Mouse (Mus musculus): ENCODE data around the gene Olfr90.
A peak's percentile ranks its signal among the peaks of the same experiment; 100 is the strongest.
"Not testable (repeated sequence)": the region's sequence is repeated elsewhere in the genome, so short reads cannot be mapped to it uniquely, and the experiment has no call there.

The Olfr90 gene

DNA sequence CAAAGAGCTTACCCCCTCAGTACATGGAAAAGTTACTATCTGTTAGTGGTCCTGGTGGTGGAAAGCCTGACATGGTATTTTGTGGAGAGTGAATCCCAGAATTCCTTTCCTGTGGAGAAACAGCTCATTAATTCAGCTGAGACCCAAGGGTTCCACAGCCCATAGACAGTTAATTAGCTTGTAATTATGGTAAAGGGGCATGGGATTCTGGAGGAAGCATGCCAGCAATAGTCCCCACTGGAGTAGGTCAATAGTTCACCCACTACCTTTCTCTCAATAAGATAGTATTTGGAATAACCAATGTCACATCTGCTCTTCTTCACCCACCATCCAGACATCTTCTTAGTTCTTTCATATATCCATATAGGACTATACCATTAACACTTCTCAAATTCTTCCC, at the start of gene Olfr90:
Olfr90 (minus strand) TSS at position 101 of the 400 bp plus-strand sequence.
- DNase-seq (ENCODE audit: inconsistent age in 2 of 2, low spot score in 1 of 2), result no peak

- DNase-seq (ENCODE audit: inconsistent age in 2 of 2, low spot score in 1 of 2), result not testable (repeated sequence)
Measured at GRCm38 (mm10) chr17:37131366-37131765, 43.1 kb upstream of the Olfr90 start.

- DNase-seq (ENCODE audit: inconsistent age in 2 of 2, low spot score in 1 of 2), result no peak
Measured at GRCm38 (mm10) chr17:37119988-37120387, 31.7 kb upstream of the Olfr90 start, which contains the start of gene Olfr92. Gene Olfr92, minus strand, starts transcription at chr17:37120088.

- DNase-seq (ENCODE audit: inconsistent age in 2 of 2, low spot score in 1 of 2), result no peak
Measured at GRCm38 (mm10) chr17:37098178-37098577, 9.9 kb upstream of the Olfr90 start, which contains the start of gene Olfr91. Gene Olfr91, minus strand, starts transcription at chr17:37098278.

DNA sequence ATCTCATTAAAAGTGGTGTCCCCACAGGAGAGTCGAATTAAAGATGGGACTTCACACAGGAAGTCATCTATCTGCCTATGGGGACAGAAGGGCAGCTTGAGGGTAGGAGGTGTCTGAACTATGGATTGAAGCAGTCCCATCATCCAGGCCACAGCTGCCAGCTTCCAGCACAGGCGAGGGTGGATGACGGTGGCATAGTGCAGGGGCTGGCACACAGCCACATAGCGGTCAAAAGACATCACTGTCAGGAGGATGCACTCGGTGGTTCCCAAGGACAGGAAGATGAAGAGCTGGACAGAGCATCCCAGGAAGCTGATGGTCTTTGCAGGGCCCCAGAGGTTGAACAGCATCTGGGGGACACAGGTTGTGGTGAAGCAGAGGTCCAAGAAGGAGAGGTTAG, 5.0 kb upstream of the Olfr90 start:
- no peak for DNase-seq (ENCODE audit: inconsistent age in 2 of 2, low spot score in 1 of 2)

- DNase-seq (ENCODE audit: inconsistent age in 2 of 2, low spot score in 1 of 2), result no peak
Measured at GRCm38 (mm10) chr17:37092198-37092597, 3.9 kb upstream of the Olfr90 start.

DNA sequence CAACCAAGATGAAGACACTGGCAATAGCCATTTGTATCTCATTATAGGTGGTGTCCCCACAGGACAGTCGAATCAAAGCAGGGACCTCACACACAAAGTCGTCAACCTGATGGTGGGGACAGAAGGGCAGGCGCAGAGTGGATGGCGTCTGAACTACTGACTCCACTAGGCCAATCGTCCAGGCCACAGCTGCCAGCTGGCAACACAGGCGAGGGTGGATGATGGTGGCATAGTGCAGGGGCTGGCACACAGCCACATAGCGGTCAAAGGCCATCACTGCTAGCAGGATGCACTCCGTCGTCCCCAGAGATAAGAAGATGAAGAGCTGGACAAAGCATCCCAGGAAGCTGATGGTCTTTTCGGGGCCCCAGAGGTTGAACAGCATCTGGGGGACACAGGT, 2.8 kb downstream of the Olfr90 start:
- DNase-seq (ENCODE audit: inconsistent age in 2 of 2, low spot score in 1 of 2), result no peak

DNA sequence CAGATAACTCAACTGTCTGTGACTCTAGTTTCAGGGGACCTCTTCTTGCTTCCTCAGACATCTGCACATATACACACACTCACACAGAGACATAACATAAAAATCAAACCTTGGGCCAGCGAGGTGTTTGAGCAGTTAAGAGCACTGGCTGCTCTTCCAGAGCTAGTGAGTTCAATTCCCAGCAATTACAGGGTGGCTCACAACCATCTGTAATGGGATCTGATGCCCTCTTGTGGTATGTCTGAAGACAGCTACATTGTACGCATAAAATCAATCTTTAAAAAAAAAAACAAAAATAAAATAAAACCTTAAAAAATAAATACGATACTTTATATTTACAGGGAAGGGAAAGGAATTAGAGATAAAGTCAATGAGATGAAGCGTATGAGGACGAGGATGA, 3.7 kb downstream of the Olfr90 start:
- no peak for DNase-seq (ENCODE audit: inconsistent age in 2 of 2, low spot score in 1 of 2)

GRCm38 (mm10) chr17:37083327-37083726, 5.0 kb downstream of the Olfr90 start:
- DNase-seq (ENCODE audit: inconsistent age in 2 of 2, low spot score in 1 of 2), result peak; percentile 32 to 84

DNA sequence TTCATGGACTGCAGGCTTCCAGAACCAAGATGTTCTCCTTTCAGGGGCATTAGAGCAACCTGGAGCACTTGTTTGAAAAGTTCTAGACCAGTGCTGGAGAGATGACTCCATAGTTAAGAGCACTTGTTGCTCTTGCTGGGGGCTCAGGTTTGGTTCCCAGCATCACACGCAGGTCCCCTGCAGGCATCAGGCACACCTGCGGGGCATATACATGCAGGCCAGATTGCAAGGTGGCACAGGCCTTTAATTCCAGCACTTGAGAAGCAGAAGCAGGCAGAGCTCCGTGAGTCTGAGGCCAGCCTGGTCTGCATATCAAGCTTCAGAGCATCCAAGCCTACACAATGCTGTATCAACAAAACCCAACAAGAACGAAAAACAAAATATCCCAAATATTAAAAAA, 6.6 kb downstream of the Olfr90 start:
- no peak for DNase-seq (ENCODE audit: inconsistent age in 2 of 2, low spot score in 1 of 2)

GRCm38 (mm10) chr17:37080119-37080518, 8.2 kb downstream of the Olfr90 start:
- DNase-seq (ENCODE audit: inconsistent age in 2 of 2, low spot score in 1 of 2), result no peak

- no peak for DNase-seq (ENCODE audit: inconsistent age in 2 of 2, low spot score in 1 of 2)
Measured at GRCm38 (mm10) chr17:37078990-37079389, 9.3 kb downstream of the Olfr90 start.

DNA sequence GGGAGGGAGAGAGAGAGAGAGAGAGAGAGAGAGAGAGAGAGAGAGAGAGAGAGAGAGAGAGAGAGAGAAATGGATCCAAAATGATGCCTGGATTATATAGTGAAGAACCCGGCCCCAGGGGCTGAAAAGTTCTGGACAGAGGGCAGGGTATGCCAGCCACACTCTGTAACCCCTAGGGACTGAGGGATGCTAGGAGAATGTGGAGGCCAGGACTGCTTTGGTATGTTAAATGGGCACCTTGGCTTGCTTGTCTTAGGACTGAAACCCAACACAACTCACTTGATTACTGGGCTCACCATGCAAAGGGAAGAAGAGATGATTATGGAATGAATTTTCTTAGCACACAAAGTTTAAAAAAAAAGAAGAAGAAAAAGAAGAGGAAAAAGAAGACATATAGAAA, 10.1 kb downstream of the Olfr90 start:
- DNase-seq (ENCODE audit: inconsistent age in 2 of 2, low spot score in 1 of 2), result no peak

GRCm38 (mm10) chr17:37075766-37076165, 12.5 kb downstream of the Olfr90 start:
- no peak for DNase-seq (ENCODE audit: inconsistent age in 2 of 2, low spot score in 1 of 2)

- DNase-seq (ENCODE audit: inconsistent age in 2 of 2, low spot score in 1 of 2), result no peak
Measured at GRCm38 (mm10) chr17:37075181-37075580, 13.1 kb downstream of the Olfr90 start.

- DNase-seq (ENCODE audit: inconsistent age in 2 of 2, low spot score in 1 of 2), result no peak
Measured at GRCm38 (mm10) chr17:37072730-37073276, 15.5 kb downstream of the Olfr90 start.

GRCm38 (mm10) chr17:37072080-37072729, 16.1 kb downstream of the Olfr90 start:
- no peak for DNase-seq (ENCODE audit: inconsistent age in 2 of 2, low spot score in 1 of 2)

GRCm38 (mm10) chr17:37070121-37070520, 18.2 kb downstream of the Olfr90 start:
- no peak for DNase-seq (ENCODE audit: inconsistent age in 2 of 2, low spot score in 1 of 2)

GRCm38 (mm10) chr17:37067861-37068260, 20.4 kb downstream of the Olfr90 start:
- no peak for DNase-seq (ENCODE audit: inconsistent age in 2 of 2, low spot score in 1 of 2)

GRCm38 (mm10) chr17:37065993-37066392, 22.3 kb downstream of the Olfr90 start:
- no peak for DNase-seq (ENCODE audit: inconsistent age in 2 of 2, low spot score in 1 of 2)

DNA sequence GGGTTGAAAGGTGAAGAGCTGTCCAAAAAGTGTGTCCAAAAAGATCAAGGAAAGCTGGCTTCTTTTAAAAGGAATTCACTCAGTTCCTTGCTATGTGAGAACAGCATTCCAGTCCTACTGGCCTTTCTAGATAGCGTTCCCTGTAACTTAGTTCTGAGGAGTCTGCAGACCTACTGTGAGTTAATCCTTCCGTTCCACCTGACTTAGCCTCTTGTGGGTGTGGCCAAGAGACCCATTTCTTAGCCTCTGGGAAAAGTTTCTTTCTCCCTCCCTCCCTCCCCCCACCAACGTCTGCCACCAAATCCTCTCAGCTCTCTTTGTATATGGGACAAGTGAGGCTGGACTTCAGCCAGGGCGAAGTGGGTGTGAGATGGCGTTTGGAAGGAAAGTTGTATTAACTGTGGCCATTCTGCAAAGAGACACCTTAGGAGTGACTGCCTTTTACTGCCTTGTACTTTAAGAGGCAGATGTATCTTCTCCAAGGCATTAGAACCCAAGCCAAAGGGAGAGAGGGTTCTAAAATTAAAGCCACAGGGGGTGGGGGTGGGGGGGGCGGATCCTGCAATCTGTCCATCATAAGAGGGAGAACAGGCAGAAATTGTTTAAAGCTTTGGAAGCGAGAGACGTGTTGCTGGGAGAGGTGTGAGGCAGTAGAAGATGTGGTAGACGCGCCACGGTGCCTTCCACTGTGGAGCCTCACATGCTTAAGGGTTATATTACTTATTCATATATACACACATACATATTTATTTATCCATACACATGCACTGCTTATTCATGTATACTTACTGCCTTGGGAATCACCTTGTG, 24.4 kb downstream of the Olfr90 start:
- DNase-seq (ENCODE audit: inconsistent age in 2 of 2, low spot score in 1 of 2), result no peak

- DNase-seq (ENCODE audit: inconsistent age in 2 of 2, low spot score in 1 of 2), result no peak
Measured at GRCm38 (mm10) chr17:37063063-37063462, 25.2 kb downstream of the Olfr90 start.
